Mouse (Mus musculus) E14TG2a.4 (cell line): Measurements from ENCODE around the gene Acot13.

Experiments
- CTCF ChIP-seq: conservative IDR thresholded peaks from 2 replicates; pipeline ENCODE4 v1.5.1; 2014; ENCODE audit warnings: low read length
- NANOG ChIP-seq: IDR thresholded peaks from 2 replicates; pipeline ENCODE4 v1.6.1; 2014; ENCODE audit warnings: borderline replicate concordance, low read length, mixed read lengths
- POU5F1 ChIP-seq: IDR thresholded peaks from 2 replicates; pipeline ENCODE4 v1.6.1; 2014; ENCODE audit warnings: low read length, borderline replicate concordance

DNA sequence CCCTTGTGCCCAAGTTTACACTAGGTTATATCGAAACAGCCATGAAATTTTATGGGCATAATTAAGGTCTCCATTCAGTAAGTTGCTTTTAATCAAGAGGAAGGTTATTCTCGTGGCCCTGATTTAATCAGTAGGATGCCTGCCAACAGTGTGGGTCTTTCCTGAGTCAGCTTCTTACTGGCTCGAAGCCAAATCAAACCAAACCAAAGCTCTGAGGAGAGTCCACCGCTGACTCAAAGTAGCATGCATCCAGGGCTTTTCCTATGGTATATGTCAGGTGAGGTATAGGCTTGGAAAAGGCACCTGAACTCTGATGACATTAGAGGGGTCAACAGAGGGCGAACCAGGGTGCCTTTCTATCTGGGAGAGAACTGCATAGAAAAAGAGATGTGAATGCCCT is 49.4 kb downstream of the Acot13 start:
- TF ChIP-seq CTCF (no peak), NANOG (no peak), POU5F1 (no peak)
